Mouse (Mus musculus): ENCODE results near the gene Fam81a.

Gene Fam81a

GRCm38 (mm10) chr9:70108151-70108550 is 34.2 kb downstream of the Fam81a start:
- DNase-seq, result no peak

GRCm38 (mm10) chr9:70105573-70105972 is 36.8 kb downstream of the Fam81a start:
- DNase-seq, result no peak

GRCm38 (mm10) chr9:70103106-70103505 is 39.3 kb downstream of the Fam81a start:
- DNase-seq, result no peak

- DNase-seq, result no peak
These were observed 44.8 kb downstream of the Fam81a start for GRCm38 (mm10) chr9:70097542-70097941.

GRCm38 (mm10) chr9:70095016-70095415 is 47.3 kb downstream of the Fam81a start:
- no peak for DNase-seq

- no peak for DNase-seq
These were observed 51.8 kb downstream of the Fam81a start for GRCm38 (mm10) chr9:70090541-70090940.

GRCm38 (mm10) chr9:70088786-70089096 is 53.6 kb downstream of the Fam81a start:
- DNase-seq, result no peak

GRCm38 (mm10) chr9:70088041-70088785 is 54.1 kb downstream of the Fam81a start:
- DNase-seq, result no peak

GRCm38 (mm10) chr9:70087379-70087778 is 55.0 kb downstream of the Fam81a start:
- DNase-seq, result no peak

- DNase-seq, result no peak
These were observed 56.3 kb downstream of the Fam81a start for GRCm38 (mm10) chr9:70086091-70086490.

GRCm38 (mm10) chr9:70084107-70084506 is 58.3 kb downstream of the Fam81a start:
- DNase-seq, result peak; percentile 14 to 44

- no peak for DNase-seq
These were observed 59.8 kb downstream of the Fam81a start for GRCm38 (mm10) chr9:70082357-70083204.

- no peak for DNase-seq
These were observed 60.6 kb downstream of the Fam81a start for GRCm38 (mm10) chr9:70081767-70082166.

GRCm38 (mm10) chr9:70080976-70081375 is 61.4 kb downstream of the Fam81a start:
- no peak for DNase-seq

- DNase-seq, result peak; percentile 50
These were observed 62.1 kb downstream of the Fam81a start for GRCm38 (mm10) chr9:70080027-70080800.

GRCm38 (mm10) chr9:70078034-70078433 is 64.3 kb downstream of the Fam81a start:
- DNase-seq, result no peak

- DNase-seq, result no peak
These were observed 65.2 kb downstream of the Fam81a start for GRCm38 (mm10) chr9:70077170-70077569.

GRCm38 (mm10) chr9:70072387-70072786 is 70.0 kb downstream of the Fam81a start:
- DNase-seq, result no peak

- no peak for DNase-seq
These were observed 72.4 kb downstream of the Fam81a start for GRCm38 (mm10) chr9:70069961-70070435.

- no peak for DNase-seq
These were observed 74.9 kb downstream of the Fam81a start for GRCm38 (mm10) chr9:70067497-70067896.

GRCm38 (mm10) chr9:70062012-70062411 is 80.3 kb downstream of the Fam81a start:
- DNase-seq, result no peak

GRCm38 (mm10) chr9:70053411-70053810 is 88.9 kb downstream of the Fam81a start:
- DNase-seq, result no peak

GRCm38 (mm10) chr9:70052730-70053129 is 89.6 kb downstream of the Fam81a start:
- DNase-seq, result no peak

All from spleen, adult 18-20 months (tissue).